Mouse (Mus musculus): ENCODE data around the gene Helz2. TPM values are rescaled to one million over a fixed set of nuclear protein-coding genes. Genes with fewer than 3 reads are reported as not detected.
"Not testable (repeated sequence)": the region's sequence is repeated elsewhere in the genome, so short reads cannot be mapped to it uniquely, and the experiment has no call there.

The Helz2 gene
- polyA plus RNA-seq, 1 experiment from 2014 or later, result 0.48 TPM

GRCm38 (mm10) chr2:181193044-181193443 is 48.8 kb downstream of the Helz2 start:
- no peak for DNase-seq (ENCODE audit: low spot score)
- WGBS, result 84% methylated on average over 3 of the region's 3 CpGs
- no peaks in the 10 kb centered on the region for H3K9me3 ChIP-seq (ENCODE audit: control insufficient read depth, low read length)
- peaks cover 3% of the 10 kb centered on the region for H3K4me1 ChIP-seq (replicated peaks; ENCODE audit: control insufficient read depth, insufficient read depth, low read length)
- H3K4me3 ChIP-seq (ENCODE audit: low read depth, low read length), result no peak overlapping the region
- no peak for ATAC-seq (ENCODE audit: low FRiP score)
- no peak overlapping the region for H3K4me2 ChIP-seq (replicated peaks; ENCODE audit: low read depth, low read length)
- H3K36me3 ChIP-seq (ENCODE audit: control insufficient read depth, insufficient read depth, low read length), result no peaks in the 10 kb centered on the region
- H3K27me3 ChIP-seq (ENCODE audit: control insufficient read depth, insufficient read depth, low read length), result no peaks in the 10 kb centered on the region
- H3K9ac ChIP-seq (ENCODE audit: low read depth, low read length), result no peak overlapping the region
- no peak overlapping the region for H3K27ac ChIP-seq (ENCODE audit: low read depth, low read length)

- H3K27ac ChIP-seq (ENCODE audit: low read depth, low read length), result no peak overlapping the region
- no peak overlapping the region for H3K9ac ChIP-seq (ENCODE audit: low read depth, low read length)
- no peak for ATAC-seq (ENCODE audit: low FRiP score)
- H3K27me3 ChIP-seq (ENCODE audit: control insufficient read depth, insufficient read depth, low read length), result no peaks in the 10 kb centered on the region
- 58% methylated on average over 4 of the region's 4 CpGs for WGBS
- H3K9me3 ChIP-seq (ENCODE audit: control insufficient read depth, low read length), result no peaks in the 10 kb centered on the region
- H3K4me3 ChIP-seq (ENCODE audit: low read depth, low read length), result no peak overlapping the region
- no peaks in the 10 kb centered on the region for H3K36me3 ChIP-seq (ENCODE audit: control insufficient read depth, insufficient read depth, low read length)
- peaks cover 3% of the 10 kb centered on the region for H3K4me1 ChIP-seq (replicated peaks; ENCODE audit: control insufficient read depth, insufficient read depth, low read length)
- no peak for DNase-seq (ENCODE audit: low spot score)
- H3K4me2 ChIP-seq (replicated peaks; ENCODE audit: low read depth, low read length), result no peak overlapping the region
These were observed 49.9 kb downstream of the Helz2 start for GRCm38 (mm10) chr2:181191936-181192335.

GRCm38 (mm10) chr2:181191385-181191784 is 50.4 kb downstream of the Helz2 start:
- DNase-seq (ENCODE audit: low spot score); H3K27me3 ChIP-seq (ENCODE audit: control insufficient read depth, insufficient read depth, low read length); H3K27ac ChIP-seq (ENCODE audit: low read depth, low read length); H3K4me2 ChIP-seq (replicated peaks; ENCODE audit: low read depth, low read length); H3K9ac ChIP-seq (ENCODE audit: low read depth, low read length); H3K36me3 ChIP-seq (ENCODE audit: control insufficient read depth, insufficient read depth, low read length); H3K4me3 ChIP-seq (ENCODE audit: low read depth, low read length); H3K4me1 ChIP-seq (replicated peaks; ENCODE audit: control insufficient read depth, insufficient read depth, low read length); H3K9me3 ChIP-seq (ENCODE audit: control insufficient read depth, low read length); ATAC-seq (ENCODE audit: low FRiP score): not testable (repeated sequence)
- WGBS, result 72% methylated on average over 3 of the region's 4 CpGs

GRCm38 (mm10) chr2:181189321-181189720 is 52.5 kb downstream of the Helz2 start:
- H3K27me3 ChIP-seq (ENCODE audit: control insufficient read depth, insufficient read depth, low read length), result no peaks in the 10 kb centered on the region
- no peak overlapping the region for H3K27ac ChIP-seq (ENCODE audit: low read depth, low read length)
- ATAC-seq (ENCODE audit: low FRiP score) (no peak), DNase-seq (ENCODE audit: low spot score) (no peak)
- H3K4me1 ChIP-seq (replicated peaks; ENCODE audit: control insufficient read depth, insufficient read depth, low read length), result peaks cover 3% of the 10 kb centered on the region
- WGBS, result 89% methylated on average over 1 of the region's 1 CpGs
- no peak overlapping the region for H3K4me2 ChIP-seq (replicated peaks; ENCODE audit: low read depth, low read length)
- no peak overlapping the region for H3K4me3 ChIP-seq (ENCODE audit: low read depth, low read length)
- H3K9me3 ChIP-seq (ENCODE audit: control insufficient read depth, low read length), result no peaks in the 10 kb centered on the region
- no peaks in the 10 kb centered on the region for H3K36me3 ChIP-seq (ENCODE audit: control insufficient read depth, insufficient read depth, low read length)
- no peak overlapping the region for H3K9ac ChIP-seq (ENCODE audit: low read depth, low read length)

- 81% methylated on average over 2 of the region's 2 CpGs for WGBS
- DNase-seq (ENCODE audit: low spot score), result no peak
- H3K9ac ChIP-seq (ENCODE audit: low read depth, low read length), result 0 out of 2 replicates have a peak overlapping the region, but pooled peaks have one; percentile 20
These were observed 53.1 kb downstream of the Helz2 start for GRCm38 (mm10) chr2:181188681-181189080.

GRCm38 (mm10) chr2:181187121-181188000 is 54.5 kb downstream of the Helz2 start, which contains the start of gene Ppdpf:
Ppdpf (plus strand) TSS chr2:181187247.
- no peaks in the 10 kb centered on the region for H3K9me3 ChIP-seq (ENCODE audit: control insufficient read depth, low read length)
- under 1% methylated on average over 64 of the region's 64 CpGs for WGBS
- peak within 1 kb of the TSS; percentile 69 for H3K4me3 ChIP-seq (ENCODE audit: low read depth, low read length)
- H3K9ac ChIP-seq (ENCODE audit: low read depth, low read length), result peak within 1 kb of the TSS; percentile 94
- H3K4me1 ChIP-seq (replicated peaks; ENCODE audit: control insufficient read depth, insufficient read depth, low read length), result peaks cover 3% of the 10 kb centered on the region
- H3K36me3 ChIP-seq (ENCODE audit: control insufficient read depth, insufficient read depth, low read length), result no peaks in the 10 kb centered on the region
- DNase-seq (ENCODE audit: low spot score) (peak; percentile 88), ATAC-seq (ENCODE audit: low FRiP score) (peak; percentile 89)
- H3K27ac ChIP-seq (ENCODE audit: low read depth, low read length), result peak within 1 kb of the TSS; percentile 96
- no peaks in the 10 kb centered on the region for H3K27me3 ChIP-seq (ENCODE audit: control insufficient read depth, insufficient read depth, low read length)
- peak within 1 kb of the TSS; percentile 43 for H3K4me2 ChIP-seq (replicated peaks; ENCODE audit: low read depth, low read length)

More at GRCm38 (mm10) chr2:181188681-181189080, 53.1 kb downstream of the Helz2 start:
- Histone ChIP-seq H3K4me3 (ENCODE audit: low read depth, low read length) (peak overlapping the region; percentile 69), H3K4me2 (replicated peaks; ENCODE audit: low read depth, low read length) (peak overlapping the region; percentile 43), H3K27me3 (ENCODE audit: control insufficient read depth, insufficient read depth, low read length) (no peaks in the 10 kb centered on the region), H3K4me1 (replicated peaks; ENCODE audit: control insufficient read depth, insufficient read depth, low read length) (peaks cover 3% of the 10 kb centered on the region), H3K36me3 (ENCODE audit: control insufficient read depth, insufficient read depth, low read length) (no peaks in the 10 kb centered on the region), H3K27ac (ENCODE audit: low read depth, low read length) (0 out of 2 replicates have a peak overlapping the region, but pooled peaks have one; percentile 17), H3K9me3 (ENCODE audit: control insufficient read depth, low read length) (no peaks in the 10 kb centered on the region)
- ATAC-seq (ENCODE audit: low FRiP score), result no peak

- Histone ChIP-seq H3K4me1 (replicated peaks; ENCODE audit: control insufficient read depth, insufficient read depth, low read length) (peaks cover 3% of the 10 kb centered on the region), H3K27me3 (ENCODE audit: control insufficient read depth, insufficient read depth, low read length) (no peaks in the 10 kb centered on the region), H3K27ac (ENCODE audit: low read depth, low read length) (peak overlapping the region; percentile 96; the same call in 1 of the 2 replicates), H3K4me3 (ENCODE audit: low read depth, low read length) (peak overlapping the region; percentile 69), H3K9ac (ENCODE audit: low read depth, low read length) (peak overlapping the region; percentile 94), H3K9me3 (ENCODE audit: control insufficient read depth, low read length) (no peaks in the 10 kb centered on the region), H3K36me3 (ENCODE audit: control insufficient read depth, insufficient read depth, low read length) (no peaks in the 10 kb centered on the region), H3K4me2 (replicated peaks; ENCODE audit: low read depth, low read length) (peak overlapping the region; percentile 43)
- DNase-seq (ENCODE audit: low spot score) (peak; percentile 90), ATAC-seq (ENCODE audit: low FRiP score) (peak; percentile 82)
- under 1% methylated on average over 14 of the region's 14 CpGs for WGBS
These were observed 55.2 kb downstream of the Helz2 start for GRCm38 (mm10) chr2:181186635-181187034.

- Histone ChIP-seq H3K4me1 (replicated peaks; ENCODE audit: control insufficient read depth, insufficient read depth, low read length) (no peaks in the 10 kb centered on the region), H3K27ac (ENCODE audit: low read depth, low read length) (no peak overlapping the region), H3K4me2 (replicated peaks; ENCODE audit: low read depth, low read length) (no peak overlapping the region), H3K9ac (ENCODE audit: low read depth, low read length) (no peak overlapping the region), H3K27me3 (ENCODE audit: control insufficient read depth, insufficient read depth, low read length) (no peaks in the 10 kb centered on the region), H3K4me3 (ENCODE audit: low read depth, low read length) (no peak overlapping the region), H3K9me3 (ENCODE audit: control insufficient read depth, low read length) (no peaks in the 10 kb centered on the region), H3K36me3 (ENCODE audit: control insufficient read depth, insufficient read depth, low read length) (no peaks in the 10 kb centered on the region)
- WGBS, result 76% methylated on average over 6 of the region's 6 CpGs
- no peak for DNase-seq (ENCODE audit: low spot score)
- no peak for ATAC-seq (ENCODE audit: low FRiP score)
These were observed 60.9 kb downstream of the Helz2 start for GRCm38 (mm10) chr2:181180898-181181297.

- 91% methylated on average over 5 of the region's 5 CpGs for WGBS
- no peak overlapping the region for H3K4me2 ChIP-seq (replicated peaks; ENCODE audit: low read depth, low read length)
- H3K27me3 ChIP-seq (ENCODE audit: control insufficient read depth, insufficient read depth, low read length), result no peaks in the 10 kb centered on the region
- no peak overlapping the region for H3K9ac ChIP-seq (ENCODE audit: low read depth, low read length)
- H3K4me1 ChIP-seq (replicated peaks; ENCODE audit: control insufficient read depth, insufficient read depth, low read length), result no peaks in the 10 kb centered on the region
- no peak overlapping the region for H3K27ac ChIP-seq (ENCODE audit: low read depth, low read length)
- no peak overlapping the region for H3K4me3 ChIP-seq (ENCODE audit: low read depth, low read length)
- no peaks in the 10 kb centered on the region for H3K36me3 ChIP-seq (ENCODE audit: control insufficient read depth, insufficient read depth, low read length)
- no peaks in the 10 kb centered on the region for H3K9me3 ChIP-seq (ENCODE audit: control insufficient read depth, low read length)
- no peak for DNase-seq (ENCODE audit: low spot score)
- ATAC-seq (ENCODE audit: low FRiP score), result no peak
These were observed 63.4 kb downstream of the Helz2 start for GRCm38 (mm10) chr2:181178471-181178870.

Data from hindbrain, embryonic 11.5 days (tissue).